Mouse (Mus musculus) myocyte (in vitro differentiated cells): ENCODE measurements around the gene Dlgap1. TPM values are rescaled to one million over a fixed set of nuclear protein-coding genes. Genes with fewer than 3 reads are reported as not detected.

Experiments
- H3K27me3 ChIP-seq: one replicate; pipeline ENCODE4 v1.6.1; 2011; ENCODE audit not compliant: control insufficient read depth, insufficient read depth, insufficient read length
- H3K36me3 ChIP-seq: one replicate; pipeline ENCODE4 v1.6.1; 2011; ENCODE audit not compliant: control insufficient read depth, insufficient read depth
- H3K4me2 ChIP-seq: one replicate; pipeline ENCODE4 v1.6.1; 2011; ENCODE audit warnings: low read depth, control low read depth
- H3K4me3 ChIP-seq: one replicate; pipeline ENCODE4 v1.5.1; 2011; ENCODE audit warnings: mild to moderate bottlenecking, control low read depth, moderate library complexity
- H3K79me2 ChIP-seq: one replicate; pipeline ENCODE4 v1.6.1; 2011; ENCODE audit not compliant: control insufficient read depth, insufficient read depth
- H3ac ChIP-seq: one replicate; pipeline ENCODE4 v1.6.1; 2011; ENCODE audit not compliant: control insufficient read depth, insufficient read length
- CEBPB ChIP-seq: IDR thresholded peaks from 2 replicates; pipeline ENCODE4 v1.6.1; 2011; ENCODE audit warnings: mild to moderate bottlenecking, moderate library complexity; ENCODE audit not compliant: poor library complexity, insufficient read depth, severe bottlenecking
- E2F4 ChIP-seq: IDR thresholded peaks from one replicate; pipeline ENCODE4 v1.6.1; 2011; ENCODE audit warnings: mild to moderate bottlenecking, control low read depth, moderate library complexity; ENCODE audit not compliant: insufficient read depth
- MAX ChIP-seq: IDR thresholded peaks from one replicate; pipeline ENCODE4 v1.6.1; 2011; ENCODE audit warnings: low read depth, mild to moderate bottlenecking, control low read depth
- MYOD1 ChIP-seq, 3 experiments: IDR thresholded peaks; one replicate each; pipeline ENCODE4 v1.6.1; 2011; ENCODE audit warnings: control low read depth in 2 of 3, low read depth in 2 of 3, mild to moderate bottlenecking in 2 of 3, moderate library complexity in 1 of 3; ENCODE audit not compliant: insufficient read length in 2 of 3, control insufficient read depth in 1 of 3
- MYOG ChIP-seq, 3 experiments: IDR thresholded peaks; one replicate each; pipeline ENCODE4 v1.6.1; 2011; ENCODE audit warnings: control low read depth in 2 of 3, low read depth in 2 of 3, mild to moderate bottlenecking in 2 of 3; ENCODE audit not compliant: insufficient read length in 2 of 3, control insufficient read depth in 1 of 3, insufficient read depth in 1 of 3
- POLR2A ChIP-seq: IDR thresholded peaks from one replicate; pipeline ENCODE4 v1.6.1; 2011; ENCODE audit warnings: low read depth, mild to moderate bottlenecking, control low read depth, moderate library complexity; ENCODE audit not compliant: insufficient read length
- POLR2AphosphoS2 ChIP-seq: IDR thresholded peaks from one replicate; pipeline ENCODE4 v1.6.1; 2011; ENCODE audit warnings: low read depth, control low read depth; ENCODE audit not compliant: insufficient read length
- REST ChIP-seq: IDR thresholded peaks from one replicate; pipeline ENCODE4 v1.6.1; 2011; ENCODE audit warnings: mild to moderate bottlenecking, control low read depth, moderate library complexity; ENCODE audit not compliant: insufficient read depth, insufficient read length
- SRF ChIP-seq: IDR thresholded peaks from one replicate; pipeline ENCODE4 v1.6.1; 2011; ENCODE audit warnings: low read depth; ENCODE audit not compliant: control insufficient read depth, insufficient read length
- TCF12 ChIP-seq: IDR thresholded peaks from one replicate; pipeline ENCODE4 v1.6.1; 2011; ENCODE audit warnings: mild to moderate bottlenecking, control low read depth; ENCODE audit not compliant: poor library complexity, insufficient read depth, severe bottlenecking
- TCF3 ChIP-seq: IDR thresholded peaks from one replicate; pipeline ENCODE4 v1.6.1; 2011; ENCODE audit warnings: low read depth, control low read depth; ENCODE audit not compliant: insufficient read length
- USF1 ChIP-seq: IDR thresholded peaks from one replicate; pipeline ENCODE4 v1.6.1; 2011; ENCODE audit warnings: low read depth, mild to moderate bottlenecking, control low read depth, moderate library complexity
- polyA plus RNA-seq: library from polyadenylated mRNA; unstranded; fragments of >200 nt; fragmentation: generic; extraction: Trizol; gene quantifications from one replicate; pipeline ENCODE4 v1.2.1, GENCODE M21; 2012; ENCODE audit warnings: missing spikeins

Dlgap1 gene
- polyA plus RNA-seq, 1 experiment, result 0.31 TPM

DNA sequence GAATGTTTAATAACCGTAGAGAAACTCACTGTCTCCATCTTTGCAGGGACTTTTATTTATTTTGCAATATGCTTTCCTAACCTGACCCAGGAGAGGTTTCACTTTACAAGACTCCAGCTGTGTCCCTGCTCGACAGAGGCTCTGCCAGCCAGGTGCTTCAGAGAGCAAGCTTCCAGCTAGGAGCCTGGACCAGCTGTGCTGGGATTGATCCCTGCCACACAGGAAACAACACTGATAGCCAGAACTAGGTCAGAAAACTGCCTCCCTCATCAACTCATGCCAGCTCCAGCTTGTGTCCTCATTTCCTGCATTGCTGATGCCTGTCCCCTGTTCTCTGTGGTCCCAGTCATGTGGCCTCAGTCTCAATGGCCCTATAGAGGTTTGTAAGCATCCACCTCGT lies 365.3 kb downstream of the Dlgap1 start:
- TF ChIP-seq CEBPB (no peak), MAX (no peak)
- no peaks in the 10 kb centered on the region for H3K27me3 ChIP-seq
- H3K36me3 ChIP-seq, result no peaks in the 10 kb centered on the region
- no peak overlapping the region for H3K4me3 ChIP-seq
- no peak overlapping the region for H3K4me2 ChIP-seq
- no peaks in the 10 kb centered on the region for H3K79me2 ChIP-seq
- no peak overlapping the region for H3ac ChIP-seq

DNA sequence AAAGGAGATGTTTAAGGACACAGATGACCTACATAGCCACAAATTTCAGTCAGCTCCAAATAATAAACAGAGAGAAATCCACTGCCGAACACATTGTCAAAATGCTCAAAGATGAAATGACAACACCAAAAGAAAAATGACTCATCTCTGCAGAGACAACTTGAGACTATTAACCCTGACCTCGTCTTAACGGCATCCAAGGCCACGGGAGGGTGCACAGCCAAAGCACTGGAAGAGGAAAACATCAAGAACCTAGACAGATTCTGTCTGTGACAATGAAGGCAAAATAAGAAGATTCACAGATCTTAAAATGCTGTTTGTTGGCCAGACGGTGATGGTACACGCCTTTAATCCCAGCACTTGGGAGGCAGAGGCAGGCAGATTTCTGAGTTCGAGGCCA lies 370.9 kb downstream of the Dlgap1 start:
- no peak for TF ChIP-seq E2F4
- no peak for TF ChIP-seq TCF3
- no peak for TF ChIP-seq SRF
- TF ChIP-seq CEBPB, result no peak
- no peak for TF ChIP-seq USF1
- no peak for TF ChIP-seq MYOD1 (IDR thresholded peaks at IDR 0.05; ENCODE audit: control insufficient read depth in 1 of 3, insufficient read length in 2 of 3, low read depth in 2 of 3)
- no peak for TF ChIP-seq MYOG (IDR thresholded peaks at IDR 0.05; ENCODE audit: control insufficient read depth in 1 of 3, insufficient read depth in 1 of 3, insufficient read length in 2 of 3, low read depth in 2 of 3)
- H3K79me2 ChIP-seq, result no peaks in the 10 kb centered on the region
- no peaks in the 10 kb centered on the region for H3K27me3 ChIP-seq
- H3ac ChIP-seq, result no peak overlapping the region
- no peak overlapping the region for H3K4me2 ChIP-seq
- H3K4me3 ChIP-seq, result no peak overlapping the region
- H3K36me3 ChIP-seq, result no peaks in the 10 kb centered on the region

DNA sequence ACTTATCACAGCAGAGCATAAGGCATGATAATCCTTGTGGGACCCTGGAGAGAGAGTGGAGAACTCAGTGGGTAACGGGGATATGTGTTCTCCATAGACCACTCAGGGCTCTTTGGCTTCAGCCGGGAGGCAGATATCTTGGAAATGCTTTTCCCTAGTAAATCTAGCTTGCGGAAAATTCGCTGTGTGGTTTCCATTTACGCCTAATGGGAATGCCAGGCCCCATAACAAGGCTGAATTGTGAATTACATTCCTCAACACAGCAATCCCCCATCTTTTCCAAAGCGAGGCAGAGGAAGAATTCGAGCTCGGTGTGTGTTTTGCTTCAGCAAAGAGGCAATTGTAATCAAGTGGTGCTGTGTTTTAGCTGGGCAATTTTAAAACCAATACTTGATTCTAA lies 372.4 kb downstream of the Dlgap1 start:
- no peak overlapping the region for H3K4me3 ChIP-seq
- no peaks in the 10 kb centered on the region for H3K27me3 ChIP-seq
- no peaks in the 10 kb centered on the region for H3K36me3 ChIP-seq
- H3ac ChIP-seq, result no peak overlapping the region
- H3K4me2 ChIP-seq, result no peak overlapping the region
- H3K79me2 ChIP-seq, result no peaks in the 10 kb centered on the region
- TF ChIP-seq REST (no peak), POLR2AphosphoS2 (no peak), CEBPB (no peak), POLR2A (no peak), E2F4 (no peak), MYOD1 (IDR thresholded peaks at IDR 0.05; ENCODE audit: control insufficient read depth in 1 of 3, insufficient read length in 2 of 3, low read depth in 2 of 3) (no peak), MAX (no peak), TCF3 (no peak), TCF12 (no peak), SRF (no peak), USF1 (no peak)

DNA sequence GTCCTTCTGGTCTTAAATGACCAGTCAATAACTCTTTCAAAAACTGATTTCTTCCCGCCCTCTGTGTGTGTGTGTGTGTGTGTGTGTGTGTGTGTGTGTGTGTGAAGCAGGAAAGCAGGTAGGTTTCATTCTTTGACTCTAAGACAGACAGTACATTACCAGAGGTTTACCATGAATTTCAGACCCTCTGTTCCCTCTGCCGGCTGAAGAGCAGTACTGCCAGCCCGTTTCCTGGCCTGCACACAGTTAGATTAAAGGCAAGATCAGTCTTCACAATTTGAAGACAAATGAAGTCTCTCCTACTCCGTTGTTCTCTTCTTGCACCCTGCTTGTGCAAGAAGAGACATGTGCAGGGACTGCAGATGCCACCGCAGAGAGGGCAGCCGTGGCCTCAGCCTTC lies 373.0 kb downstream of the Dlgap1 start:
- TF ChIP-seq USF1 (no peak), MAX (no peak), POLR2A (no peak), SRF (no peak), CEBPB (no peak), E2F4 (no peak), MYOG (IDR thresholded peaks at IDR 0.05; ENCODE audit: control insufficient read depth in 1 of 3, insufficient read depth in 1 of 3, insufficient read length in 2 of 3, low read depth in 2 of 3) (no peak), MYOD1 (IDR thresholded peaks at IDR 0.05; ENCODE audit: control insufficient read depth in 1 of 3, insufficient read length in 2 of 3, low read depth in 2 of 3) (no peak), REST (no peak), POLR2AphosphoS2 (no peak)
- no peak overlapping the region for H3ac ChIP-seq
- H3K27me3 ChIP-seq, result no peaks in the 10 kb centered on the region
- H3K4me3 ChIP-seq, result no peak overlapping the region
- no peaks in the 10 kb centered on the region for H3K36me3 ChIP-seq
- H3K4me2 ChIP-seq, result peak overlapping the region; percentile 45
- H3K79me2 ChIP-seq, result no peaks in the 10 kb centered on the region

DNA sequence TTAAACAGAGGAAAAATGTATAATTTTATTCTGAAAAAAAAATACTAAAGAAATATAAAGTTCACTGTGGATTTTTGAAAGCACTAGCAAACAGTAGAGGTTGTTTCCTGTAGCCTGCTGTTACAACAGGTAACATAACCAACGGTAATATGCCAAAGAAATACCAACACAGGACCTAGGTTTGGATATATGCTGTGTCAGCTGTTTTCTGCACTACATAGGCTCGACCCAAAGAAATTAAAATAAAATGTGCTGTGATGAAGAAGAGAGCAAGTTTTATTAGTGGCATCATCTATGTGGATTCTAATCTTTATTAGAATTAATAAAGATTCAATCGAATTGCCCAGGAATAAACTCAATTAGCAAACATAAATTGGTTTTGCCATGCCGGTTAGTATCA lies 378.5 kb downstream of the Dlgap1 start:
- TF ChIP-seq POLR2A (no peak), CEBPB (no peak), SRF (no peak), TCF3 (no peak), MYOD1 (IDR thresholded peaks at IDR 0.05; ENCODE audit: control insufficient read depth in 1 of 3, insufficient read length in 2 of 3, low read depth in 2 of 3) (no peak), USF1 (no peak), MAX (no peak), MYOG (IDR thresholded peaks at IDR 0.05; ENCODE audit: control insufficient read depth in 1 of 3, insufficient read depth in 1 of 3, insufficient read length in 2 of 3, low read depth in 2 of 3) (no peak), TCF12 (no peak)

More for the DNA sequence above, 378.5 kb downstream of the Dlgap1 start:
- Histone ChIP-seq H3K4me2 (no peak overlapping the region), H3K4me3 (no peak overlapping the region), H3K79me2 (no peaks in the 10 kb centered on the region), H3ac (no peak overlapping the region), H3K27me3 (no peaks in the 10 kb centered on the region), H3K36me3 (no peaks in the 10 kb centered on the region)
